Mouse (Mus musculus): ENCODE data around the gene Cartpt. TPM values are rescaled to one million over a fixed set of nuclear protein-coding genes. Genes with fewer than 3 reads are reported as not detected.
"Not testable (repeated sequence)": the region's sequence is repeated elsewhere in the genome, so short reads cannot be mapped to it uniquely, and the experiment has no call there.

Cartpt gene
- total and polyA plus RNA-seq, 3 experiments: not detected

DNA sequence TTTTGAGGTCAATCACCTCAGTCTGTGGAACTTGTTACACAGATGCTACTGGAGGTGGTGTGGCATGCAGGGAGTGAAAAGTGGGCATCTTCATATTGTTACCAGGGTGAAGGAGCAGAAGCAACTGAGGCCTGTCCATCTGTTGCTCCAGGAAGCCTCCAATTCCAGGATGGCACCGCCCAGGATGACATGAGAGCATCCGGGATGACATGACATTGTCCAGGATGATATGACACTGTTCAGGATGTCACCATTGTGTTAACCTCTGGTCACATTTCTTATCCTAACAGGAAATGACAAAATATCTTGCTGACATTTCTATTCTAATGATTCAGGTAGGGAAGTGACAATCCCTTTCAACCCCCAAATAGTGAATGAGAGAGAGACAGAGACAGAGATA lies 47.8 kb downstream of the Cartpt start:
- Histone ChIP-seq H3K79me2 (replicated peaks; ENCODE audit: control insufficient read depth, extremely low read depth, insufficient read depth, poor library complexity, severe bottlenecking) (no peaks in the 10 kb centered on the region), H3K4me3 (replicated peaks in 1 of 3; ENCODE audit: low read depth in 2 of 3, low read length in 2 of 3, poor library complexity in 1 of 3) (no peak overlapping the region), H3K27me3 (replicated peaks) (no peaks in the 10 kb centered on the region), H3K27ac (ENCODE audit: insufficient read depth, low read depth) (no peak overlapping the region), H3K4me1 (ENCODE audit: control insufficient read depth in 1 of 2, insufficient read depth in 2 of 2) (peaks cover 0 to under 1% of the 10 kb centered on the region in 2 experiments; a peak in 1 of 4 replicates), H3K4me2 (ENCODE audit: insufficient read depth, low read depth, poor library complexity, severe bottlenecking) (no peak overlapping the region), H3K9ac (ENCODE audit: insufficient read depth, low read depth) (no peak overlapping the region), H3K36me3 (replicated peaks in 1 of 2; ENCODE audit: control insufficient read depth in 1 of 2, insufficient read depth in 1 of 2, low read length in 1 of 2) (no peaks in the 10 kb centered on the region), H3K9me3 (replicated peaks; ENCODE audit: low read length) (no peaks in the 10 kb centered on the region)
- DNase-seq (ENCODE audit: extremely low read depth): no peak
- in situ Hi-C loops (cut with MboI; ENCODE audit: low pct_ligation_motif_present, low pct_unique_long_range_greater_than_20kb, low sequenced_read_pairs) (no loop called here), dilution Hi-C loops (cut with MboI; ENCODE audit: extremely low pct_ligation_motif_present, extremely low pct_unique_long_range_greater_than_20kb, low sequenced_read_pairs) (no loop called here)
- no peak for TF ChIP-seq SIN3A (IDR thresholded peaks at IDR 0.05; ENCODE audit: low read length)
- no peak for TF ChIP-seq MAZ (IDR thresholded peaks at IDR 0.05; ENCODE audit: low read depth, low read length)
- no peak for TF ChIP-seq MAX (IDR thresholded peaks at IDR 0.05; ENCODE audit: low read length)
- TF ChIP-seq EP300 (IDR thresholded peaks at IDR 0.05; ENCODE audit: low read length): no peak
- no peak for TF ChIP-seq CTCF (conservative IDR thresholded peaks at IDR 0.05 in 1 of 2, IDR thresholded peaks at IDR 0.05 in 1 of 2; ENCODE audit: low read depth in 2 of 2, low read length in 2 of 2)
- TF ChIP-seq ZNF384 (IDR thresholded peaks at IDR 0.05; ENCODE audit: low read depth, low read length): no peak
- TF ChIP-seq TCF12 (IDR thresholded peaks at IDR 0.05; ENCODE audit: low read depth, low read length): no peak
- no peak for TF ChIP-seq ZC3H11A (IDR thresholded peaks at IDR 0.05; ENCODE audit: low read depth, low read length)
- TF ChIP-seq TBP (conservative IDR thresholded peaks at IDR 0.05; ENCODE audit: low read depth, low read length): no peak
- no peak for TF ChIP-seq PAX5 (IDR thresholded peaks at IDR 0.05; ENCODE audit: low read length)
- no peak for TF ChIP-seq ETS1 (conservative IDR thresholded peaks at IDR 0.05; ENCODE audit: low read depth, low read length)
- no peak for TF ChIP-seq CHD2 (IDR thresholded peaks at IDR 0.05; ENCODE audit: low read length)

DNA sequence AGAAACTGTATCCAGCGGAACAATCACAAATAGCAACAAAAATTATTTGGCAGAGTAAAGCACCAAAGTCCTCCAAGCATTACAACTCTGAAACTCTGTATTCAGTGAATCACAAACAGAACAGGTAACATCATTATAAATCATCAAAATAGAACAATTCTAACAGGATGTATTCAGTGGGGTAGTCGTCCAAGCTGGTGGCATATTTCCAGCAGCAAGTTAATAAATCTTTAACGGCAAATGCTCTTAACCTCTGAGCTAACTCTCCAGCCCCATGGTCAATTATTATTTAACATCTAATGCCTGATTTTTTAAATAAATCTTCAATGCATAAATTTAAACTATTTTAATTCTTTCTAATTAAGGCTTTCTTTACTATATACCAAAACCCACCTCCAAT lies 48.5 kb downstream of the Cartpt start:
- H3K9me3 ChIP-seq (replicated peaks; ENCODE audit: low read length); H3K4me3 ChIP-seq (replicated peaks in 1 of 3; ENCODE audit: low read depth in 2 of 3, low read length in 2 of 3, poor library complexity in 1 of 3); H3K79me2 ChIP-seq (replicated peaks; ENCODE audit: control insufficient read depth, extremely low read depth, insufficient read depth, poor library complexity, severe bottlenecking); H3K27me3 ChIP-seq (replicated peaks); DNase-seq (ENCODE audit: extremely low read depth); H3K27ac ChIP-seq (ENCODE audit: insufficient read depth, low read depth); H3K36me3 ChIP-seq (replicated peaks in 1 of 2; ENCODE audit: control insufficient read depth in 1 of 2, insufficient read depth in 1 of 2, low read length in 1 of 2); dilution Hi-C loops (cut with MboI; ENCODE audit: extremely low pct_ligation_motif_present, extremely low pct_unique_long_range_greater_than_20kb, low sequenced_read_pairs); H3K4me1 ChIP-seq (ENCODE audit: control insufficient read depth in 1 of 2, insufficient read depth in 2 of 2); H3K4me2 ChIP-seq (ENCODE audit: insufficient read depth, low read depth, poor library complexity, severe bottlenecking); H3K9ac ChIP-seq (ENCODE audit: insufficient read depth, low read depth); in situ Hi-C loops (cut with MboI; ENCODE audit: low pct_ligation_motif_present, low pct_unique_long_range_greater_than_20kb, low sequenced_read_pairs): not testable (repeated sequence)

DNA sequence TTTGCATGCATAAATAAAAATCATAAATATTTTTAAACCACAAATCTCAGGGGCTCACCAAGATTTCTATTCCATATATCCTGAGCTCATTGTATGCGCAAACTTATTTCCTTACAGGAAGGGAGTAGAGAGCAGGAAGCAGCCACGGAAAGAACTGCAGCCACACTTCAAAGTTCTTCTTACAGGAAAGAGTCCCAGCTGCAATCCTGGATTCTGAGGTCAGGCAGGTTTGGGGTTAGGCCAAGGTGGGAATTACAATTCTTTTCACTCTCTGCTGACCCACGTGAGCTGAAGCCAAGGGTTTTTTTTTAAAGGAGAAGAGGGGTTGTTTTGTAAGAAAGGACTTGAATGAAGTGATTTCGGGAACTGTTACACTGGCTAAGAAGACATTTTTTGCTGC lies 49.9 kb downstream of the Cartpt start:
- TF ChIP-seq HCFC1 (IDR thresholded peaks at IDR 0.05; ENCODE audit: low read depth, low read length): no peak
- no peak for TF ChIP-seq JUN (IDR thresholded peaks at IDR 0.05; ENCODE audit: insufficient read depth, low read depth, low read length)
- TF ChIP-seq MAX (IDR thresholded peaks at IDR 0.05; ENCODE audit: low read length): no peak
- no peak for TF ChIP-seq GABPA (IDR thresholded peaks at IDR 0.05; ENCODE audit: insufficient replicate concordance, low read depth, low read length)
- TF ChIP-seq SMC3 (IDR thresholded peaks at IDR 0.05; ENCODE audit: low read depth, low read length): no peak
- no peak for TF ChIP-seq KAT2A (IDR thresholded peaks at IDR 0.05; ENCODE audit: insufficient replicate concordance, low read length)
- no peak for TF ChIP-seq E2F4 (IDR thresholded peaks at IDR 0.05; ENCODE audit: insufficient replicate concordance, low read depth, low read length)
- no peak for TF ChIP-seq BHLHE40 (IDR thresholded peaks at IDR 0.05; ENCODE audit: low read depth, low read length)
- TF ChIP-seq SIN3A (IDR thresholded peaks at IDR 0.05; ENCODE audit: low read length): no peak
- no peak for DNase-seq (ENCODE audit: extremely low read depth)
- dilution Hi-C loops (cut with MboI; ENCODE audit: extremely low pct_ligation_motif_present, extremely low pct_unique_long_range_greater_than_20kb, low sequenced_read_pairs): no loop called here
- Histone ChIP-seq H3K79me2 (replicated peaks; ENCODE audit: control insufficient read depth, extremely low read depth, insufficient read depth, poor library complexity, severe bottlenecking) (no peaks in the 10 kb centered on the region), H3K27ac (ENCODE audit: insufficient read depth, low read depth) (no peak overlapping the region), H3K4me1 (ENCODE audit: control insufficient read depth in 1 of 2, insufficient read depth in 2 of 2) (no peaks in the 10 kb centered on the region), H3K36me3 (replicated peaks in 1 of 2; ENCODE audit: control insufficient read depth in 1 of 2, insufficient read depth in 1 of 2, low read length in 1 of 2) (no peaks in the 10 kb centered on the region), H3K27me3 (replicated peaks) (no peaks in the 10 kb centered on the region), H3K4me3 (replicated peaks in 1 of 3; ENCODE audit: low read depth in 2 of 3, low read length in 2 of 3, poor library complexity in 1 of 3) (no peak overlapping the region), H3K9ac (ENCODE audit: insufficient read depth, low read depth) (no peak overlapping the region), H3K9me3 (replicated peaks; ENCODE audit: low read length) (no peaks in the 10 kb centered on the region), H3K4me2 (ENCODE audit: insufficient read depth, low read depth, poor library complexity, severe bottlenecking) (0 out of 2 replicates have a peak overlapping the region, but pooled peaks have one; percentile 8)
- in situ Hi-C loops (cut with MboI; ENCODE audit: low pct_ligation_motif_present, low pct_unique_long_range_greater_than_20kb, low sequenced_read_pairs): no loop called here
